Mouse (Mus musculus) bone marrow, adult 2 months (tissue): ENCODE measurements around the gene H2-Q6. TPM values are rescaled to one million over a fixed set of nuclear protein-coding genes. Genes with fewer than 3 reads are reported as not detected.
A peak's percentile ranks its signal among the peaks of the same experiment; 100 is the strongest.
"Not testable (repeated sequence)": the region's sequence is repeated elsewhere in the genome, so short reads cannot be mapped to it uniquely, and the experiment has no call there.

Source experiments
- H3K27ac ChIP-seq: fragments of 200-500 bp; 2 replicates; pipeline ENCODE4 v1.5.1; 2012; ENCODE audit warnings: low read depth, mild to moderate bottlenecking, control low read depth, inconsistent platforms, low read length; ENCODE audit not compliant: control insufficient read depth, poor library complexity, insufficient read depth
- H3K4me1 ChIP-seq: fragments of 200-500 bp; 2 replicates; pipeline ENCODE4 v1.6.1; 2011; ENCODE audit warnings: low read length; ENCODE audit not compliant: control insufficient read depth, insufficient read depth
- H3K4me3 ChIP-seq: fragments of 200-500 bp; replicated peaks from 2 replicates; pipeline ENCODE3; 2011; ENCODE audit warnings: mild to moderate bottlenecking, low read depth, low read length, control low read depth; ENCODE audit not compliant: control insufficient read depth
- CTCF ChIP-seq: fragments of 200-500 bp; IDR thresholded peaks from 2 replicates; pipeline ENCODE4 v1.5.1; 2011; ENCODE audit warnings: low read length, control low read depth; ENCODE audit not compliant: control insufficient read depth, insufficient read depth
- POLR2A ChIP-seq: fragments of 200-500 bp; IDR thresholded peaks from 2 replicates; pipeline ENCODE4 v1.6.1; 2011; ENCODE audit warnings: low read depth, mild to moderate bottlenecking, control low read depth, low read length, borderline replicate concordance; ENCODE audit not compliant: control insufficient read depth
- WGBS: fragments of 180-500 bp; shearing (Covaris S2); methylation state at CpG from one replicate; pipeline ENCODE4 v1.1.7; 2018; 5-methylcytosine and 5-hydroxymethylcytosine counted together
- polyA plus RNA-seq: library from polyadenylated mRNA; stranded (reverse); fragments of >200 nt; gene quantifications from 2 replicates; pipeline ENCODE4 v1.2.4, GENCODE M21; 2011; ENCODE audit warnings: low replicate concordance; ENCODE audit not compliant: missing spikeins, insufficient read depth, insufficient read length

The H2-Q6 gene
- polyA plus RNA-seq: 52.3 and 95.2 TPM in 2 replicates

- H3K27ac ChIP-seq: peak within 1 kb of the TSS; percentile 69; the same call in 1 of the 2 replicates
- peak within 1 kb of the TSS; percentile 70 for H3K4me3 ChIP-seq
- TF ChIP-seq POLR2A: peak; percentile 77; the same call in 1 of the 2 replicates
- WGBS: under 1% methylated on average over 57 of the region's 66 CpGs
- not testable (repeated sequence) for H3K4me1 ChIP-seq
Observed at GRCm38 (mm10) chr17:35424624-35425416, at the start of gene H2-Q6. TSS of gene H2-Q6 (plus strand) at chr17:35424850.

GRCm38 (mm10) chr17:35379369-35379728 lies 45.3 kb upstream of the H2-Q6 start, which contains the start of gene H2-Q4:
TSS of gene H2-Q4 (plus strand) at chr17:35379617.
- TF ChIP-seq CTCF: no peak
- peak; percentile 97 for TF ChIP-seq POLR2A
- WGBS: under 1% methylated on average over 16 of the region's 16 CpGs
- Histone ChIP-seq H3K4me1 (no peaks in the 10 kb centered on the region), H3K27ac (peak within 1 kb of the TSS; percentile 73), H3K4me3 (peak within 1 kb of the TSS; percentile 88)

- under 1% methylated on average over 68 of the region's 70 CpGs for WGBS
- peak overlapping the region; percentile 88 for H3K4me3 ChIP-seq
- H3K4me1 ChIP-seq: no peaks in the 10 kb centered on the region
- peak overlapping the region; percentile 73 for H3K27ac ChIP-seq
- TF ChIP-seq CTCF: no peak
- peak; percentile 16; the same call in 1 of the 2 replicates for TF ChIP-seq POLR2A
Observed at GRCm38 (mm10) chr17:35379729-35380451, 44.8 kb upstream of the H2-Q6 start.

DNA sequence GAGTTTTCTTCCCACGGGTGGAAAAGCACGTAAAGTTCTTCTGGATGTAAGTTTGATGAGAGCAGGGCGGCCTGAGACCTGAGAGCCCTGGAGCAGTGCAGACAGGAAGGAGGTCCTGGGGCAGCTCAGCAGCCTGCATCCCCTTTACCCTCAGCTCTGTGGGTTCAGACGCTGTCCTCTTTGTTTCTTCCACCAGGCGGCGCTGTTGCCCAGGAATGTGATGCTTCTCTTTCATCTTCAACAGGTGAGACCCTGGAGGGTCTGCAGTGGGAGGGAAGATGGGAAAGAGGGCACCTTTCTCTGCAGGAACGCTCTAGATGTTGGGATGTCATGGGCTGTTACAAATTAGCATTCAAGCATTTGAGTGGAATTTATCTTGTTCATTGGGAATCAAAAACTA lies 34.9 kb upstream of the H2-Q6 start:
- H3K4me3 ChIP-seq: not testable (repeated sequence)
- TF ChIP-seq CTCF: peak; percentile 56; the same call in 1 of the 2 replicates

GRCm38 (mm10) chr17:35392671-35393070 lies 32.0 kb upstream of the H2-Q6 start:
- 48% methylated on average over 2 of the region's 2 CpGs for WGBS
- not testable (repeated sequence) for H3K4me1 ChIP-seq, H3K27ac ChIP-seq, H3K4me3 ChIP-seq

More for the DNA sequence above, 34.9 kb upstream of the H2-Q6 start:
- H3K4me1 ChIP-seq, H3K27ac ChIP-seq: not testable (repeated sequence)
- WGBS: 6% methylated on average over 7 of the region's 7 CpGs

DNA sequence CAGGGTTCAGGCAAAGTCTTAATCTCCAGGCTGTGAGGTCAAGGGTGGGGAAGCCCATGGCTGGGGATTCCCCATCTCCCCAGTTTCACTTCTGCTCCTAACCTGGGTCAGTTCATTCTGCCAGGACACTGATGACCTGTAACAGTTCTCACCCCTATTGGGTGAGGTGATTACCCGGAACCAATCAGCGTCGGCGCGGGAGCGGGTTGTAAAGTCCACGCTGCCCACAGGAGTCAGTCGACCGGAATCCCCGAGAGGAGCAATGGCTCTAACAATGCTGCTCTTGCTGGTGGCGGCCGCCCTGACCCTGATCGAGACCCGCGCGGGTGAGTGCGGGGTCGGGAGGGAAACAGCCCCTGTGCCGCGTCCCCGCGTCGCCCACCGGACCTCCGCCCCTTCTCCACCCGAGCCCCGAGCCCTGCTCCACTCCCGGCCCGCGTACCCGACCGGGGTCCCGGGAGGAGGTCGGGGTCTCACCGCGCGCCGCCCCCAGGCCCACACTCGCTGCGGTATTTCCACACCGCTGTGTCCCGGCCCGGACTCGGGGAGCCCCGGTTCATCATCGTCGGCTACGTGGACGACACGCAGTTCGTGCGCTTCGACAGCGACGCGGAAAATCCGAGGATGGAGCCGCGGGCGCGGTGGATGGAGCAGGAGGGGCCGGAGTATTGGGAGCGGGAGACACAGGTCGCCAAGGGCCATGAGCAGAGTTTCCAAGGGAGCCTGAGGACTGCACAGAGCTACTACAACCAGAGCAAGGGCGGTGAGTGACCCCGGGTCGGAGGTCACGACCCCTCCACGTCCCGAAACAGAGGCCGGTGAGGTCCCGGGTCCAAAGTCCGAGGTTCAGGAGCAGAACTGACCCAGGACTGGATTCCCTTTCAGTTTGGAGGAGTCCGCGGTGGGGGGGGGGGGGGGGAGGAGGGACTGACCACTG lies 30.5 kb upstream of the H2-Q6 start:
- 2% methylated on average over 61 of the region's 75 CpGs for WGBS
- peak overlapping the region; percentile 47 for H3K4me3 ChIP-seq
- TF ChIP-seq POLR2A: peak; percentile 21; the same call in 1 of the 2 replicates
- H3K4me1 ChIP-seq, H3K27ac ChIP-seq: not testable (repeated sequence)

DNA sequence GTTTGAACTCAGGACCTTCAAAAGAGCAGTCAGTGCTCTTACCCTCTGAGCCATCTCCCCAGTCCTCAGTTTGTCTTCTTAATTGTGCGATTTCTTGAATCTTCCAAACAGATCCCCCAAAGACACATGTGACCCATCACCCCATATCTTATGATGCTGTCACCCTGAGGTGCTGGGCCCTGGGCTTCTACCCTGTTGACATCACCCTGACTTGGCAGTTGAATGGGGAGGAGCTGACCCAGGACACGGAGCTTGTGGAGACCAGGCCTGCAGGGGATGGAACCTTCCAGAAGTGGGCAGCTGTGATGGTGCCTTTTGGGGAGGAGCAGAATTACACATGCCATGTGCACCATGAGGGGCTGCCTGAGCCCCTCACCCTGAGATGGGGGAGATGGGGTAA lies 27.7 kb upstream of the H2-Q6 start:
- 82% methylated on average over 2 of the region's 2 CpGs for WGBS
- not testable (repeated sequence) for H3K27ac ChIP-seq, H3K4me1 ChIP-seq, H3K4me3 ChIP-seq

DNA sequence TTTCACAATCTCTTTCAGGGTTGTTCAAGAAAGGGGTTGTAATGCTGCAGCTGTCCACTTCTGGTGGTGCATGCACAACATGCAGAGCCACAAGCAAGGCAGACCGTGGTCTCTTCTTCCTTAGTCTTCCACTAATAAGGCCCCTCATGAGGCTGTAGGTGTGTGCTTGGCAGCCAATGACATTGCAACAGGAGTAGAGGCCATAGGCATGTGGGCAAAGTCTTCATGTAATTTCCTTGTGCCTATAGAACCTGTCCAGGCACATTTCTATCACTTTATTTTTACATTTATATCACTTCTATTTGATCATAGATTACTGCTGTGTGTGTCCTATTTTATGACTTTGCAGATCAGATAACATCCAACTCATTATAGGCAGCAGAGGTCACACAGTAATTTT lies 11.6 kb upstream of the H2-Q6 start:
- H3K4me1 ChIP-seq, H3K4me3 ChIP-seq, H3K27ac ChIP-seq: not testable (repeated sequence)
- no CpG with 5 or more reads among the region's 1 CpGs for WGBS

GRCm38 (mm10) chr17:35415273-35416129 lies 9.1 kb upstream of the H2-Q6 start:
- H3K4me3 ChIP-seq, H3K4me1 ChIP-seq, H3K27ac ChIP-seq: not testable (repeated sequence)
- WGBS: 0% methylated on average over 2 of the region's 10 CpGs
